Mouse (Mus musculus) erythroblast, embryonic 14.5 days (primary cell): ENCODE data around the gene Zic5.

Experiments used
- GATA1 ChIP-seq: IDR thresholded peaks from 2 replicates; pipeline ENCODE4 v1.6.1; 2012; ENCODE audit warnings: low read length, inconsistent platforms, mixed read lengths
- TAL1 ChIP-seq: IDR thresholded peaks from 3 replicates; pipeline ENCODE4 v1.6.1; 2012; ENCODE audit warnings: low read length, inconsistent platforms, mixed read lengths

GRCm38 (mm10) chr14:122424441-122424840 is 41.0 kb downstream of the Zic5 start:
- no peak for TF ChIP-seq GATA1
- TF ChIP-seq TAL1: no peak
